Mouse (Mus musculus): Measurements from ENCODE around the gene Ust.

Gene Ust

DNA sequence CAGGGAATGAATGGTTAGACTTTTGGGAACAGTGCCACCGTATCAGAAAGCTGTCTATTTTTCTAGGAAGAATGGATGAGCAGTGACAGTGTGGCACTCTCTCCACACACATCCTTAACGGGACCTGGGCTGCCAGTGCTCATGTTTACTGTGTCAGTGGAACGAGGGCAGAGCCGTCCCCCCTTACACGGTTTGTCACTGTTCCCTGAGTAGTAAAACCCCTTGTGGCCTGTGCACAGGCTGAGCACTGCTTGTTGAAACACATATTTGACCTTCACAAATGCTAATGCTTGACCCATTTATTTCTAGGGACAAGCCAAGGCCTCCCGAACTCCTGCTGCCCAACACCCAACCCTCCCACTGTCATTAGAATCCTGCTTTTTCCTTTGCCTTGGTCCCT, 209.2 kb downstream of the Ust start:
- DNase-seq = no peak

GRCm38 (mm10) chr10:8304211-8304610, 214.4 kb downstream of the Ust start:
- DNase-seq = no peak

- DNase-seq = no peak
Measured at GRCm38 (mm10) chr10:8299166-8299565, 219.5 kb downstream of the Ust start.

DNA sequence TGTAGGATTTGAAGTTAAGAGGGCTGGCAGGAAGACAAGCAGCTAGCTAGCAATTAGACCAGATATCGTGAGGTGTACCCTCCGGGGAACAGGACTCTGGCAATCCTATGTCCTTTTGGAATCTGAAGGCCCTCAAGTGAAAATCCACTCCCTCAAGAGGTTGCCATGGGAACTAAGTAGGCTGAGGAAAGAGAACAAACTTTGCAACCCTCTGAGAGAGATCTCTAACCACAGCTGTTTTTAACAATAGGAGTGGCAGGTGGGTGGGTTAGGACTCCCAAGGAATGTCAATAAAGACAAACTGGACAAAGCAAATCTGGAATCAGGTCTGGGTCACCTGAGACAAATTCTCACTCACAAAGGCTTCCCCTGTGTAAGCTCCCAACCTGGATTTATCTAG, 221.4 kb downstream of the Ust start:
- no peak for DNase-seq

DNA sequence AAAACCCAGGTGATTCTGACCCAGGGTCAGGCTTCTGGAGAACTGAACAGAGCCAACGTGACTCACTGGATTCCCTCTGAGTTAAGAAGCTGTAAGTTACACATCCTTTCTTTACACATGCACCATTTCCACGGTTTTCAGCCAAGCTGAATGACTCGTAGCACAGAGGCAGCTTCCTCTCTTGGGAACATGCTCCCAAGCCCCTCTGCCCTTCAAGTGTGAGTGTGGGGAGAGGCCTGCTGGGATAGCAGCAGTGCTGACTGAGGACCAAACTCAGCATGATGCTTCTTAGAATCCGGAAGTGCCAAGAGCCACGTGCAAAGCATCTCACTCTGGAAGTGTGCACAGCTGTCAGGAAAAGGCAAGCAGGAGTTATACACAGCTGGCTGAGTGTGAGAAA, 228.0 kb downstream of the Ust start:
- no peak for DNase-seq

GRCm38 (mm10) chr10:8287350-8287791, 231.3 kb downstream of the Ust start:
- peak in 1 of 2 experiments; percentile 9 for DNase-seq

DNA sequence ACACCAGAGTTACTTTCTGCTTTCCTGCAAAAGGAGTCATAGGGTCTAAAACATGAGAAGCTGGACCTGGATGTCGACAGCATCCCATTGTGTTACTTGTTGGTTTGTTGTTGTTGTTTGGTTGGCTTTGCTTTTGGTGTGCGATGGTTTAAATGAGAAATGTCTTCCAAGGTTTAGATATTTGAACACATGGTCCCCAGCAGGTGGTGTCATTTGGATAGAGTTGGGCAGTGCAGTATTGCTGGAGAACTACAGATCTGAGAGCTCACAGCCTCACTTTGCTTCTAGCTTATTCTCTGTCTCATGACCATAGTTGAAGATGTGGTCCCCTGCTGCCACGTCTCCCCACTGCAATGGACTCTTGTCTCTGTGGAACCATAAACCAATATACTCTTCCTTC, 234.6 kb downstream of the Ust start:
- no peak for DNase-seq

- DNase-seq = no peak
Measured at GRCm38 (mm10) chr10:8277094-8277493, 241.5 kb downstream of the Ust start.

DNA sequence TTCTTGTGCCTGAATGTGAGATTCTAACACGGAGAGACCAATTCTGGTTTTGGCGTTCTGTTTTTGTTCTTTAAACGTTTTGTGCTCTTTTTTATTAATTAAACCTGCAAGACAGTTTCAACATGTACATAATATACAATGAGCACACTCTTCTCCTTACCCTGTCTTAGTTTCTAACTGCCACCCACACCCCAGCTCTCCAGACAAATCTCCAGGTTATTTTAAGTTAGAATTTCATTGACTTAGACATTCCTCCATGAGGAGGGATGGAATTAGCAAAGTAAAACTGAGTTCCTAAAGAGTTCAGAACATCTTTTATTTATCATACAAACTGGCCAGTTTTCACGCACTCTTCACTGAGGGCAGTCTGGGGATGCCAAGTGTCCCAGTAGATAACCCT, 248.9 kb downstream of the Ust start:
- DNase-seq = no peak

GRCm38 (mm10) chr10:8259716-8260115, 258.9 kb downstream of the Ust start:
- DNase-seq = peak; percentile 5 to 49

DNA sequence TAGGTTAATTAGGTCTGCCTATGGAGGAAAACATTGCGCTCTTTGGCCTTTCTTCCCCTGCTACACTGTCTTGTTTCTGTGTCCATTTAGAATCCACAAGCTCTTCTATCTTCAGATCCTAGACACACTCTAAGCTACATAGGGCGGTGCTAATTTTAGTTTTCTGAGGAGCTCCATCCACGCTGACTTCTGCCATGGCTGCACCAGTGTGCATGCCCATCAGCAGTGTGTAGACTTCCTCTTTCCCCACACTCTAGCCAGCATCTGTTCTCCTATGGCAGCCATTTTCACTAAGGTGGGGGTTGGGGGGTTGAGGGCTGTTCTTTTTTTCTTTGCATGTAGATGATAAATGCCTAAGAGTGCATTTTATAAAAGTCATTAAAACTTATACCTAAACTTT, 268.6 kb downstream of the Ust start:
- DNase-seq = no peak

DNA sequence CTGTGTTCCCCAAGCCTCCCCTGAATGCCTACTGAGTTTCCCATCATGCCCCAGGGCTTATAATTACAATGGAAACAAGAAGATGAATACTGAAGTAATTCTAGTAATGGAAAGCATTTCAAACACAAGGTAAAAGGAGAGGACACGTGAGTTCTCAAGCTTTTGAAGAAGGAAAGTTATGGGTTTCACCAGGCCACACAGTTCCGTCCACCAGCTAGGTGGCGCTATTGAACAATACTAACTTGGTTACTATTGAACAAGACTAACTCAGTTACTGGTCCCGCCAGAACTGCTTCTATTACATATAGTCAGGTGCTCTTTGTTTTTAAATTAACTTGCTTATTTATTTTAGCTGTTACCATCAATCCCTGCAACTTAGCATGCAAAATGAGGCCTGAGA, 276.3 kb downstream of the Ust start:
- peak; percentile 16 to 62 for DNase-seq

GRCm38 (mm10) chr10:8240703-8241102, 277.9 kb downstream of the Ust start:
- DNase-seq = no peak

DNA sequence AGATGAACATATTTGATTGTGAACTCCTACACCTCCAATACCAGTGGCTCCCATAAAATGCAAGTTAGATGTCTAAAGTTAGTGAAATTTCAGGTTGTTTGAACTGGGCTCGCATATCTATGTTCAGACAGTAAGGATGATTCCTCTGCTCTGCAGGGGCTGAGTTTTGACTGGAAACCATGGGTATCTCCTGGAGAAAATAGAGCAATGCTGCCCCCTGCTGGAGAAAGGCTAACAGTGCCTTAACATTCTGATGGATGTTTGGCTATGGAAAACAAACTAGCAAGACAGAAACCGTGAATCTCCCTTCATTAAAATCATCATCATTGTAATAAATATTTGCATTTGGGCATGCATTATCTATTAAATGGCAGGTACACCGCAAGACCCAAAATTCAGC, 278.4 kb downstream of the Ust start:
- peak; percentile 26 to 59 for DNase-seq

DNA sequence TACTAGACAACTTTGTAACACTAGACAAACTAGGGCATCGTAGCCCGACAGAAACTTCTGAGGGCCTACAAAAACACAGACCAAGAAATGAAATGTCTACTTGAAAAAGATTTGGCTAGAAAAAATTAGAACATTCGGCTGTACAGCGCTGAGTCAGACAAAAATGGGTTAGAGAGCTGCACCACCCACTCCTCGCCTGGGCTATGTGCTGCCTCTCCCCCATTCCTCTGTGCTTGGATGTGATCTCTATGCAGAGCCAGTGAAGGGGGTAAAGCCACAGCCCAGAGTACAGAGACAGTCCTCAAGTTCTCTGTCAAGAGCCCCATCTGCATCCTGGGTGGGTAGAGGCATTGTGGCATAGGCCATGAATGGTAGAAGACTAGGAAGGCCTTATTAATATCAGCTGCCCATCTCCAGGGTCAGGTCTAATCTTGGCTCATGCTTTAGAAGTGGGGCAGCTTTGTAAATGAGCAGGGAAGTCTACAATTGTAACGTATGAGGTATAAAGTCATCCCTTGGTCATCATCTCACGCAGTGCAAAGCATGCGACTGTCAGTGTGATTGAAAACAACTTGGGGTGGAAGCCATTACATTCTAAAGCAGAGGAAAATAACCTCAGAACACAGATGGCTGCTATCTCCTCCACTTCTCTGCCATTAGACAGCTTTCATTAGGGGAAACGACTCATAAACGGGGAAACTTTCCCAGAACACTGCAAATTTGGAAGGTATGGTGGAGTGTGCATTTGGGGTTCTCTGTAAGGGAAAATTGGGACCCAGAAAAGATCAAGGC, 281.6 kb downstream of the Ust start:
- no peak for DNase-seq

DNA sequence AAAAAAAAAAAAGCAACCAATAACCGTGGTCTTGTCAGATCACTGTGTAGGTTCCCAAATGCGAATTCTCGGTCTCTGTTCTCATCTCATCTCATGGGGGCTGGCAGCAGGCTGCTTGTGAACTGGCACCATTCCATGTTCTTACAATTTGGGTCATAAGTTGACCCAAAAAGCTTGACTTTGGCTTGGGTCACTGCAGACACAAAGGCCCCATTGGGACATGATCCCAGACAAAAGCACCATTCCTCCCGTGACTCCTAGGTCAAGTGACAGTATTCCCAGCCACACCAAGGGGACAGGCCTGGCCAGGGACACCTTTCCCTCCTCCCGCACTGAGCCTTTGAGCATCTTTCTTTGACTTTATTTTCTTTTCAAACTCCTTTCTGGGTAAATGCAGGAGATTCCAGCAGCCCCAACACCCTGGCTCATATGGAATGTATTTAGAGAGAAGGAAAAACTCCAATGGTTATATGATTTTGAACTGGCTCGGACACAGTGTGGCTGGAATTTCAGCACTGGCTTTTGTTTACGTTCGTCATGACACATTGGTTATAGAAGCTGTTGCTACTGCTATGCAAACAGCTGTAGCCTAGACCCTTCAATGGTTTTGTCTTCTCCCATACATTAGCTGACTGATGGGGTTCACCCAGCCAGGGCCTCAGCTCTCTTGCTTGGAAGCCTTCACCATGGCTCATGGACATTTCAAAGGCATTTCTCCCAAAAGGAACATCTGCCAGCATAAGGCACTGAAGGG, 285.3 kb downstream of the Ust start:
- DNase-seq = no peak

- no peak for DNase-seq
Measured at GRCm38 (mm10) chr10:8232535-8232934, 286.1 kb downstream of the Ust start.

GRCm38 (mm10) chr10:8228375-8228743, 290.3 kb downstream of the Ust start:
- DNase-seq = no peak

- no peak for DNase-seq
Measured at GRCm38 (mm10) chr10:8227705-8228374, 290.8 kb downstream of the Ust start.

DNA sequence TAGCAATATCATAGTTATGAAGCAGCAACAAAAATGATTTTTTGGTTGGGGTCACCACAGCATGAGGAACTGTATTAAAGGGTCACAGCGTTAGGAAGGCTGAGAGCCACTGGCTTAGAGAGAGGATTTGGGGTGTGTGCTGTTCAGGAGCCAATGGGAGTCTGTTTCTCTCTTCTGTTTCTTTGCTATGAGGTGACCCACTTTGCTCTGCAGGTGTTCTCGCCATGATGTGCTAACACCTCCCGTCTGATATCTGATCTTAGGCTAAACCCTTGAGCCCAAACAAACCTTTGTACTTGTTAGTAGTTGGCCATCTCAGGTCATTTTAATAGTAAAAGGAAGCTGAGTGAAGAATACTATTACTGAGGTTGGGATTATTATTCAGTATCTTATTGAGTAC, 292.0 kb downstream of the Ust start:
- DNase-seq = no peak

DNA sequence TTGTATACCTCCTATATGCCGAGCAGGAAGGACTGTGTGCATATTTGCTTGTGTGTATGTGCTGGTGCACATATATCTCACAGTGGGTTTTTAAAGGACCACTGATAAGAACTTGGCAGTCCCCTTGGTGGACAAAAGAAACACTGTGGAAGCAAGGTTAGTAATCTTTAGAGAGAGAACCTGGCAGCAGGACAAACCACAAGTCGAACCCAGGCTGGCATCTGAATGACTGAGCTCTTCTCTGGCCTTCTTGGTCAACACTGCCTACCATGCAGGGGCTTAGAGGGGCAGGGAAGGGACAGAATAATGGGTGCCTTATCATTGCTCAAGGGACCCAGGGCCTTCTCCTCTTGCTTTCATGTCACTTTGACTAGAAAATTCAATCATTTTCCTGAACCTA, 294.0 kb downstream of the Ust start:
- DNase-seq = no peak

DNA sequence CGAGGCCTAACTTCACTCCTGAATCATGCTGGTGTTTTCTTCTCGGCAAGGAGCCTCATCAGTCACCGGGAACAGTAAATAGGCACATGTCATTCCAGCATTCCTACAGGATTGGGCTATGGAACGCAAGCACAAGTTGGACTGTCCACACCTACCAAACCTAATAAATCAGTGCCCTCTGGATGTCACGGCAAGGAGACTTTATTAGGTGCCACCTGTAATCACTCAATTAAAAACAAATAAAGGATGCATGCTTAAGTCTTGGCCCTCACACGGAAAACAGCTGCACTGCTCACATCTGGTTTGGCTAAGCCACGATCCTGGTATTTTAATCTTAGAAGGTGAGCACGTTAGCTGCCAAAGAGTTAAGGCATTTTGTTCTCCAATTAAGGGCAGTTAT, 294.6 kb downstream of the Ust start:
- DNase-seq = no peak

DNA sequence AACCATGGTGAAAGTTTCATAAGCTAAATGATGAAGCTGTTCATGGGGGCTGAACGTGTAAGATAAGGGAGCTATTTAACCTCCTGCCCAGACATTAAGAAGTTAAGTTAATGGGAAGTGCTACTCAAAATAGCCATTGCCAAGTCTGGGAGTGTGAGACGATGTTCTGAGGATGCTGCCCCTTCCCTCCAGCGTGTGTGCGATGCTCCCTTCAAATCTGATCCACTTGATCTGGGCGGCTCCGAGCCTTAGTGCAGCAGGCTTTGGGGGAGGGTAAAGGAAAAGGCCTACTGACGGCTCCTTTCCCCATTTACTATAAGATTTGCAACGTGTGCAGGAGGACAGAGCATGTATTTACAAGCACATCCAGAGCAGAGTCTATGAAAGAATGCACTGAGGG, 301.7 kb downstream of the Ust start:
- DNase-seq = no peak

- no peak for DNase-seq
Measured at GRCm38 (mm10) chr10:8215181-8215580, 303.4 kb downstream of the Ust start.
